Mouse (Mus musculus): ENCODE measurements around the gene Cpn2.

The Cpn2 gene

GRCm38 (mm10) chr16:30267359-30267758 lies at the start of gene Cpn2:
Cpn2 (minus strand) TSS chr16:30267499.
- DNase-seq: no peak

GRCm38 (mm10) chr16:30314236-30314635 lies 46.9 kb upstream of the Cpn2 start:
- DNase-seq: no peak

- DNase-seq: no peak
These were observed 43.3 kb upstream of the Cpn2 start, which contains the start of gene Gp5 for GRCm38 (mm10) chr16:30310647-30311046. Gp5 (minus strand) TSS chr16:30310779.

GRCm38 (mm10) chr16:30310171-30310515 lies 42.8 kb upstream of the Cpn2 start:
- no peak for DNase-seq

- peak; percentile 35 for DNase-seq
These were observed 42.3 kb upstream of the Cpn2 start for GRCm38 (mm10) chr16:30309395-30310170.

GRCm38 (mm10) chr16:30308616-30309394 lies 41.5 kb upstream of the Cpn2 start:
- peak; percentile 67 for DNase-seq

- no peak for DNase-seq
These were observed 40.8 kb upstream of the Cpn2 start for GRCm38 (mm10) chr16:30307961-30308615.

GRCm38 (mm10) chr16:30307306-30307705 lies 40.0 kb upstream of the Cpn2 start:
- no peak for DNase-seq

- peak; percentile 5 for DNase-seq
These were observed 38.8 kb upstream of the Cpn2 start for GRCm38 (mm10) chr16:30306102-30306501.

GRCm38 (mm10) chr16:30304236-30304635 lies 36.9 kb upstream of the Cpn2 start:
- DNase-seq: peak; percentile 2

- DNase-seq: no peak
These were observed 36.1 kb upstream of the Cpn2 start for GRCm38 (mm10) chr16:30303411-30303810.

- no peak for DNase-seq
These were observed 35.4 kb upstream of the Cpn2 start for GRCm38 (mm10) chr16:30302686-30303085.

- DNase-seq: no peak
These were observed 32.5 kb upstream of the Cpn2 start for GRCm38 (mm10) chr16:30299711-30300277.

- DNase-seq: no peak
These were observed 30.2 kb upstream of the Cpn2 start for GRCm38 (mm10) chr16:30297450-30297849.

GRCm38 (mm10) chr16:30296601-30297275 lies 29.4 kb upstream of the Cpn2 start:
- DNase-seq: no peak

- no peak for DNase-seq
These were observed 27.8 kb upstream of the Cpn2 start for GRCm38 (mm10) chr16:30295106-30295505.

- no peak for DNase-seq
These were observed 23.1 kb upstream of the Cpn2 start for GRCm38 (mm10) chr16:30290436-30290835.

GRCm38 (mm10) chr16:30285701-30286100 lies 18.4 kb upstream of the Cpn2 start:
- DNase-seq: no peak

GRCm38 (mm10) chr16:30283743-30284337 lies 16.5 kb upstream of the Cpn2 start:
- peak; percentile 78 for DNase-seq

- peak; percentile 47 for DNase-seq
These were observed 15.7 kb upstream of the Cpn2 start, which contains the start of gene Lrrc15 for GRCm38 (mm10) chr16:30282844-30283495. Lrrc15 (minus strand) TSS chr16:30283256.

- DNase-seq: no peak
These were observed 13.5 kb upstream of the Cpn2 start for GRCm38 (mm10) chr16:30280676-30281297.
